Mouse (Mus musculus): Measurements from ENCODE around the gene Mum1.

- no peak for TF ChIP-seq CTCF (conservative IDR thresholded peaks at IDR 0.05; ENCODE audit: low read length)
- TF ChIP-seq NANOG (IDR thresholded peaks at IDR 0.05; ENCODE audit: borderline replicate concordance, low read length) = no peak
These were observed 45.4 kb upstream of the Mum1 start for GRCm38 (mm10) chr10:80180823-80181222.
